Mouse (Mus musculus) retina, embryonic 14.5 days (tissue): ENCODE measurements around the gene Osbp2.

ENCODE experiments used
- DNase-seq: peaks from one replicate; pipeline ENCODE4 v3.0.0-alpha.2; 2015; ENCODE audit warnings: low spot score

The Osbp2 gene

DNA sequence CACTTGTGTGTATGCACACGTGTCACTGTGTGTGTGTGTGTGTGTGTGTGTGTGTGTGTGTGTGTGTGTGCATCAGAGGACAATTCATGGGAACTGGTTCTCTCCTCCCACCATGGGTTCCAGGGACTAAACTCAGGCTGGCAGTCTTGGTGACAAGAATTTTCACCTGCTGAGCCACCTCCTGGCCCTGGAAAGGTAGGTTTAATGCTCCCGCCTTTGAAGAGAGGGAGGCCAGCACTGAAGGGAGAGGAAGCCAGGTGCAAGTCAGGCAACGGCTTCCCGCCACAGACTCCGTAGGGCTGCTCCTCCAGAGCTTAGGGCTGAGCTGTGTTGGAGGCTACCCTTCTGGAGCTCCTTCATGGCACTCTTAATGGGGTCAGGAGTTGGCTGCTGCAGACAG is 104.3 kb downstream of the Osbp2 start:
- DNase-seq: no peak

DNA sequence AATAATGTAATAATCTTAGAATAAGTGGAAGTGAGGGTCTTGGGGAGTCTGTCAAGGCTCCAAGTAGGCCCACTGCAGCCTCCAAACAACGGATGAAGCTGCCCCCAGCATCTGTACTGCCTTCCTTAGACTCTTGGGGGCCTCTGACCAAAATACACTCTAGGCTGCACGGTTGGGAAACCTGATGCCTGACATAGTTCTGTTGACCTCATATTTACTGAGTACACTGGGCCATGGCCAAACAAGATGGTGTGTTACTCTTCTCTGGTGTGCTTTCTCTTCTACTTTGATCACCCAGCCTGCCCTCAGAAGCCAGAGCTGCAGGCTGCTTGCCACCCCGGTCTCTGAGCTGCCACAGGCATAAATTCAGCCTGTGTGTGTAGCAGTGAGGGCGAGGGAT is 108.4 kb downstream of the Osbp2 start:
- no peak for DNase-seq

DNA sequence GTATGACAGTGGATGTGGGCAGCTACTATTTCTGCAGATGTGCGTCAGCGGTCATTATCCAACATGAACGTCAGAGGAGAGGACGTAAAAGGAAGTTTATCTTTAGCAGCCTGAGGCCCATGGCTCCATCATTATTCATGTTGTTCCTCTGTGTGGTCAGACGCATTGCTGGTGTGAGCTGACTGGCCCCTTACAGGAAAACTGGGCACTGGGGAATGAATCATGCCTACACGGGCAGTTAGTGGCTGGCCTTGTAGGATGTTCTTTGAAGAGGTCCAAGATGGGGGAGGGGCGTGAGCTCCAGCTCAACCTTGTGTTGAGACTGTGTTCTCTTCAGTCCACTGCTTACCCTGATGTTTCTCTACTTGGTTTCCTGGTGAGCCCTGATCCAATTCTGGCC is 109.0 kb downstream of the Osbp2 start:
- no peak for DNase-seq

DNA sequence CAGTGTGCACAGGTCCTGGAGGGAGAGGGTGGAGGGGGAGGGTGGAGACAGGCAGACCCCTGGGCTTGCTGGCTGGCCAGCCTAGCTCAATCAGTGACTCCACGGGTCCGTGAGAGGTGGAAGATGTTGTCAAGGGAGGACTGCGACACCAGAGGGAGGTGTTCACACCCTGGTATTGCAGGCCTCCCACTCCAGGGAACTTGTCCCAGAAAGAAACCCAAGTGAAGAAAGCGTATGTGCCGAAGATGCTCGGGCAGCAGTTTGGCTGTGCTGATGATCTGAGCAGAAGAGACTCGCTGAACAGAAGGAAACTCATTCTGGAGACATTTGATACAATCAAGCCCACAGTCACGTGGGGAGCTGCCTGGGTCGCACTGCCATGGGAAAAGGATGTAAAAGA is 109.8 kb downstream of the Osbp2 start:
- DNase-seq: no peak

DNA sequence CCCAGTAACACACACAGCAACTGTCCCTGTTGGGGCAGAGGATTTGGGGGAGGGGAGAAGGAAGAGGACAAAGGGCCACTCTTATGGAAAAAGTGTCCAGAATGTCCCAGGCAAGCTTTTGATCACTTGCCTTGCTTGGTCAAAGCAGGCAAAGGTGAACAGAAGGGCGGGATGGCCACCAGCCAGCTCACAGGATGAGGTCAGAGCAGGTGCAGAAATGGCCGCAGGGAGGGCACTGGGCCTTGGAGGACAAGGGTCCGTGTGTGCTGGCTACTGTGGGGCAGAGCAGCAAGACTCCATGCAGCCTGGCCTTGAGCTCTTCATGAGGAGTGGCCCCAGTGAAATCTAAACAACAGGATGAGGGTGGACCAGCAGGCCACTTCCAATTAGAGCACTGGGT is 110.9 kb downstream of the Osbp2 start:
- DNase-seq: no peak

DNA sequence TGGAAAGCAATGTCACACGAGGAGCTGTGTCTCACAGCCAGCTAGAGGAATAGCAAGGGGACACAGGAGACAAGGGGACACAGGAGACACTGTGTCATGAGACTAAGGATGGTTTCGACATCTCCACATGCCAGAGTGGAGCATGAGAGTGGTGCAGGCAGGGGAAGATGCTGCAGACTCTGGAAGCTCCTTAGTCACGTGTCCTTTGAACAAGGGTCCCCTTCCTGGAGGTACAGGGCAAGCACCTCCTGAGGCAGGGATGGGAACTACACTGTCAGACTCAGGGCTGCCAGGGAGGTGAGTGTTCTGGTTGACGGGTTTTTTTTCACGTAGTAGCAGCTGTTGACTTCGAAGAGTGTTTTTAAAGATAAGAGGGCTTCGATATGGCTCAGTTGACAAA is 113.9 kb downstream of the Osbp2 start:
- DNase-seq: no peak

DNA sequence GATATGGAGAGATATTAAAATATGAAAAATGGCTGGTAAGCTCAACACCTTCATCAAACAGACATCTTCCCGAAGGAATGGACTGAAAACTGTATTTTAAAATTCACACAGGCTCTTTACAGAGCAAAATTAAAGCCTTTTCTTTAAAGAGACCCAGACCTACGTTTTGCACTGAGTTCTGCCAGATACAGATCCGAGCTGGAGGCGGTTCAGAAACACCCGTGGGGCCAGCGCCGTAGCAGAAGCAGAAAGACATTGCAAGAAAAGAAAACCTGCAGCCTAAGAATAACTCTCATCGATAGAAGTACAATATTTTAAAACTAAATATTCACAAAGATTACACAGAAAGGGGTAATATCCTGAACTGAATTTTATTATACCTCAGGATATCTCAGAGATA is 121.3 kb downstream of the Osbp2 start:
- no peak for DNase-seq

DNA sequence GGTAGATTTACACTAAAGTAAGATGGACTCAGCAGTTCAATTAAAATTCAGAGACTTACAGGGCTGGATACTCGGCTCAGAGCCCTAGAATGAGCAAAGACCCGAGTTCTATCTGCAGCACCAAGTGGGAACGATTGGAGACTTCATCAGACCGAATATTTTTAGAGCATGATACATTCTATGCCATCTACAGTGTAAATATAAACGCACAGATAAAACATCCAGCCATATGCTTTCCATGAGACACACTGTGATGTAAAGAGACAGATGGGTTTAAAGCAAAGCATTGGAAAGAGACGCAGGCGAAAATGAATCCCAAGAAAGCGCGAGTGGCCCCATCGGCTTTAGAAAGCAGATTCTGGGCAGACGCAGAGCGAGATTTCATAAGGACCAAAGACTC is 122.5 kb downstream of the Osbp2 start:
- DNase-seq: no peak

DNA sequence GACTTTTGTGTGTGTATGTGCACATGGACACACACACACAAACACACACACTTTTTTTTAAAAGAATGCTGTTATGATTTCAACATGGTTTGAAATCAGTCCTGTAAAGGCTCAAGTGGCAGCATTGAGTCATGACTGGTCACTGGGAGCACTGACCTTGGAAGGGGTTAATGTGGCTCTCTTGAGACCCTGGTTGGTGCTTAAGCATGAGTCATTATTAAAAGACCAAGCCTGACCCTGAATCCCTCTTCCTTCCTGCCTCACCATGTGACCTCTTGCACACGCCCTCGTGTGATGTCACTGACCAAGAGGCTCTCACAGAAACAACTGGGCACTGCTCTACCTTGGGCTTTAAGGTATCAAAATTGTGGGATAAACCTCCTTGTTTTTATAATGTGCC is 124.9 kb downstream of the Osbp2 start:
- DNase-seq: no peak

DNA sequence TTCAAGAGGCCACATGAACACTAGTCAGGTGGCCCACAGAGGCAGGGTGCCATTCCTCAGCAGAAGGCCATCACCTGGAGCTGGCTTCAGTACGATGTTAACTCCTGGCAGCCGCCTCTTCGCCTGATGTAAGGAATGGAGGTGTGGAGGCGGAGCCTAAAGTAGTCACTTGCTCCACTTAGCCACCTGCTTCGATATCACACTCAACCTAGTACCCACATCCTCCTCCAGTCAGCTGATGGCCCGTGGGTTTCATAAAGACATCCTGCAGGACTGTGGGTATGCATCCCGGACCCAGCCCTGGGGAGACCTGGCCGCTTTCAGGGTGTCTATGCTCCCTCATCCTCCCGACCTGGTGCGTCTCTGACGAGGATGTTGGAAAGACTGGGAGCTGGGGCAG is 128.0 kb downstream of the Osbp2 start:
- no peak for DNase-seq

DNA sequence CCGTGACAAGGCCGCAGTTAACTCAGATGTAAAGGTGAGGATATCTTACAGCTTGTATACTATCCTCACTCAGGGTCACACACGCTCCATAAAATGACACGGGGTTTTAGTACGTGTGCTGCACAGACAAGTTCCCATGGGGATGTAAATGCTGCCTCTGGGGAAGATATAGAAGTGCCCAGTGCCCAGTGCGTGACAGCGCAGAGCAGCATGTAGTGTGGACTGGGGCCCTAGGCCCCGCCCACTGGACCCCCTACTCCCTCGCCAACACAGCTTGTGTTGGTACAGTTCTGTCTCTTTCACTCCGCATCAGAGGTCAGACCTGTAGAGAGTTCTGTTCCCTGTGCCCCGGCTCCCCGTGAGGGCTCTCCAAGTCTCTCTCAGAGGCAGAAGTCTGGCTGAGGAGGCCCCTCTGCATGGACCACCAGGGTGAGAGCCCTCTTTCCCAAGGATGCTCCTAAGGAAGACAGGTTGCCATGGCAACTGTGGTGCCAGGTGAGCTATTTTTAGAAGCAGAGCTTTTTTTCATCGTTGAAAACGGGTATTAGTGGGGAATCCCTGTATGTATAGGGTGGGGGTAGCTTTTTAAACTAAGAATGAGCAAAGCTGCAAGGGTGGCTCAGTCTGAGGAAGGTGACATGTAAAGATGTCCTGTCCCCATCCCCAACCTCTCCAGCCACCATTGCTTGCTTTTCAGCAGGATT is 129.6 kb downstream of the Osbp2 start:
- DNase-seq: no peak

DNA sequence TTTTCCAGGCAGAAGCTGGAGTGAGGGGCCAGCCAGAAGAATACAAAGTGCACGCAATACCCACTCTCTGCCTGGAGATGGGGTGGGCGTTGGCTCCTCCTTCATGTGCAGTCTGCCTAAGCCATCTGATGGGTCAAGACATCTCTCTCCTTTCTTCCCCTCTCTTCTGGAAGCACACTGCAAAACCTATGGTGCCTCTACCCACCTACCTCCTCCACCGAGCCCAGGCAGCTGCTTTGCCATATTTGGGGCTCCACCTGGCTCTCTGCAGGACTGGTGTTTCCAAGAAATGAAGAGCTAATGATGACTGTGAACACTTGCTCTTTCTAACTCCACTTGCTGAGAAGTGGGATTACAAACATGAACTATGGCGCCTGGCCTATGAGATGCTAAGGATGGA is 132.2 kb downstream of the Osbp2 start:
- DNase-seq: no peak

DNA sequence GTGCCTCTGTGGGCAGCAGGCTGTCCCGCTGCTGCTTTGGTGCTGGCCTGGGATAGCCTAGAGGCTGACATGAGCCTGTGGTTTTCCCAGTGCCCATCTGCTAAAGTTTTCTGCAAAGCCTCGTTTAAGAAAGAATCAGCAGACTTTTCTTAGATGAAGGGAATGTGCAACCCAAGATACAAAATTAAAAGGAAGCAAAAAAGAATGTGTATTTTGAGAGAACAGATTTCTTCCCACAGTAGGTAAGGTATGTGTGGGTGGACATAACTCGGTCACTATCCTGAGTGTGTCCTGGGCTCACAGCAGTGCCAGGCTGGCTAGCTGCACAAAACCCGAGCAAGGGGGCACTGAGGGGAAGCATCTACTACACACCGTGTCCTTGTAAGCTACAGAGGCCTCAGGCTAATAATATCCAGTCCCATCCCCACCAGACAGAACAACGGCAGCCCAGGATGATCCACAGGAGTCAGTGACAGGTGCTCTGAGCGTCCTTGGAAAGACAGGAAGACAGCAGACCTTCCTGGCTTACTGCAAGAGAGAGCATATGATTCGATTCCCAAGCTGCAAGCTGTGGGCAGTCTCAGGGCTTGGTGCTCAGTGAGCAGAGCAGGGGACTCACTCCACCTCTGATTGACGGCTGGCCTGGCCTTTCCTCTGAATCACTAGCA is 136.1 kb downstream of the Osbp2 start:
- no peak for DNase-seq

DNA sequence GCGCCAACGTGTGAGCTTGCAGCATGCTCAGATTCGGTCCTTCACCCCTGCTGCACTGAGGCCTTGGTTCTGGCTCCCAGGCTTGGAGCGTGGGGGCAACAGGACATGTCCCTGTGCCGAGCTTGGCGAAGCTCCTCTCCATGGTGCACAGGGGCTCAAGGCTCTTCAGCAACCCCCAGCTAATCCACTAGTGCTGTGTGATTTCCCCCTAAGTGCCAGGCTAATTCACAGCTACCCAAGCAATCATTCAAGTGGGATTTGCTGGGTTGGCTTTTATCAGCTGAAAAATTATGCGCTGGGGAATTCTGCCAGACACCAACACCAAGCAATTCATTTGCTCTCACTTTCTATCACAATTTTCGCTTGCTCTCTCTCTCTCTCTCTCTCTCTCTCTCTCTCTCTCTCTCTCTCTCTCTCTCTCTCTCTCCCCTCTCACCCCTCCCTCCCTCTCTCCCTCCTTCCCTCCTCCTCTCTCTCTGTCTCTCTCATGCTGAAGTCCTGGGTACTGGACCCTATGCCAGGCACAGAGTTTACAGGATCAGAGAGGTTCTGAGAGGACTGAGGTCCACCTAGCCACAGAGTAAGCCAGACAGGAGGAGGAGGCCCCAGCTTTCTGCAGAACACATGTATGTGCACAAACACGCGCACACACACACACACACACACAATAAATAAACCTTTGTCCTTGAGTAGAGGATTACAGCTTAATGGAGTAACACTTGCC is 138.2 kb downstream of the Osbp2 start:
- DNase-seq: no peak

DNA sequence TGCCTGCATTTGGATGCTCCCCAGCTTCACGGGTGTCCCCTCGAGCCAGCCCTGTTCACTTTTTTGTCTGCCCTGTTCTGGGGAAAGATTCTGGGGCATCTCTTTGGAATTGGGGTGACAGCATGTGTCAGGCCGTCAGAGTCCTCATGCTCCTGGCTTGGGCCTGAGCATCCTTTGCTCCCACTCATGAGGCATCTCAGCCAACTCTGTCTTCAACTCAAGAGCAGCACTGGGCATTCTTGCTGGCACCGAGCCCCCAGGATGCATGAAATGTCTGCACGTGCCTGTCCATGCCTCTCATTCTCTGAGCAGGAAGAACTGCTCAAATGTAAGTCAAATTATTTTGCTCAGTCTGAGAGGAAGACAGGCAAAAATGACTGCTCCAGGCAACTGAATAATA is 139.0 kb downstream of the Osbp2 start:
- DNase-seq: no peak

DNA sequence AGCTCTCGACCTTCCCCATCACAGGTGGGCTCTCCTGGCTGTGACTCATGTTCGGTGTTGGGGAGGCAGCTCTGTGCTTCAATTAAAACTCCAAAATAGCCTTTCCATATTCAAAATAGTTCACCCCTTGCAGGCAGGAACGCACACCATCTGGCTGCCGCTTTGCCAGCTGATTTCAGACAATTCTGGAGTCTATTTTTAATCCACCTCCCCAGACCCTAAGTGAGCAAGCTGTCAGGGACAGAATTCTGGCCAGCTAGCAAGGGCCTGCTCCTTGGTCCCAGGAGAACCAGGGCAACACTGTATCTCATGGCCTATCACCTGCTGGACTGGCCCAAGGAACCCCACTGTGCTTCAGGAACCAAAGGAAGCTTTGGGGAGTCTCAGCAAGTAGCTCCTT is 139.8 kb downstream of the Osbp2 start:
- DNase-seq: no peak

DNA sequence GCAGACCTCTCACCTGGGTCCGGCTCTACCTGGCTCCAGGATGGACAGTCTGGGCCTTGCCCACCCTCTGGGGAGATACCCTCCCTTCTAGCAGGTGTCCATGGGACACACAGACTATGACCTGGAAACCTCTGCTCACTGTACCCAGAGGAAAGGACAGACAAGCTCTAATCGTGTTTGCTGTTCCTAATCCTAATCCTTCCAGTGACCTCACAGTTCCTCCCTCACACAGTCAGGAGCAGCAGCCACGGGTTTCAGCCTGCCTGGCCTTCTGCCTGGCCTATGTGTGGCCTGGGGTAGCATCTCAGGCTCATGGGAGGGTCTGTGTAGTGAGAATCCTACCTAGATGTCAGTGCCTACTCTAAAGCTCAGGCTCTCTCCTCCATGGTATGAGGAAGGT is 140.8 kb downstream of the Osbp2 start:
- no peak for DNase-seq

DNA sequence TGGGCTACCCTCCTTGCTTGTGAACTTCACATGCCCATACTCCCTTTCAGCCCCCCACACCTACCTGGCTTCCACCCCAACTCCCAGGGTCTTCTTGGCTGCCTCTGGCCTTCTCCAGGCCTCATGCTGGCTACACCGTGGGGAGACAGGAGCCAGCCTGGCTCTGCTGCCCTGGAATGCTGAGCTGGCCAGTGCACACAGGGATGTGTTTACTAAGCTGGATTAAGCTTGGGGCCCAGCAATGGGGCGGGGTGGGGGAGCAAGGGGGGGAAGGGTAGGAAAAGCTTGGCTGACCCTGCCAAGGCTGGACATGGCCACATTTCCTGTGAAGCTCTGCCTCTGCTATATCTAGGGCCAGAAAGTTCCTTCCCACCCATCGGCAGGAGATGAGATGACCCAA is 141.7 kb downstream of the Osbp2 start:
- DNase-seq: no peak

DNA sequence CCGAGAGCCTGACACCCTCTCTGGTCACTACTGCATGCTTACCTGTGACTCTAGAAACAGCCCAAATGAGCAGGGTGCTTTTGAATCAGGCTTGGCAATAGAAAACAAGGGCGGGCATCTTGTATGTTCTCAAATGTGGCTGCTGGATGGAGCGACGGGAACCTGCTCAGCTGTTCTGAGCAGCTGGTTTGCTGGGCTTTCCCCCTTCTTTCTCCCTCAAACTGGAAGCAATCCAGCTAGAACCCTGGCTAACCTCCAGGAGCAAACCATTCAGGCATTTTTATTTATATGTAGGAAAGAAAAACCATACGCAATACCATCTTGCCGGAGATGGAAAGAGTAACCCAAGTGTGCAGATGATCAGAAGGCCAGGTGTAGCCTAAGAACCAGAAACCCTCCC is 147.0 kb downstream of the Osbp2 start:
- DNase-seq: no peak

DNA sequence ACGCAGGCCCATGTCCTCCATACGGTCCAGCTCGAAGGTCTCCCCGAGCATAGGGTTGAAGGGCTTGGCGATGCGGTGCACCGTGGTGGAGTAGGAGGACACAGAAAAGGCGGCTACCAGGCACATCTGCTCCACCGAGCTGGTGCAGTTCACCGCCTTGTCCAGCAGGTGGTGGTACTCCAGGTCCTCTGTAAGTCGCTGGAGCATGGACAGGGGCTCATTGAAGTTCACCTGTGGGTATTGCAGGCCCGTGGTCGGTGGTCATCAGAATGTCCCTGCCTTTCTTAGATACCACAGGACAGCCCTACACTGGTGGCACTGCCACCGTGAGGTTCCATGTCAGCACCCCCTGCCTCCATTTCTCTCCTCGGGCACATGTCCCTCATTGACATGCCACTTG is 149.2 kb downstream of the Osbp2 start:
- peak; percentile 80 for DNase-seq

DNA sequence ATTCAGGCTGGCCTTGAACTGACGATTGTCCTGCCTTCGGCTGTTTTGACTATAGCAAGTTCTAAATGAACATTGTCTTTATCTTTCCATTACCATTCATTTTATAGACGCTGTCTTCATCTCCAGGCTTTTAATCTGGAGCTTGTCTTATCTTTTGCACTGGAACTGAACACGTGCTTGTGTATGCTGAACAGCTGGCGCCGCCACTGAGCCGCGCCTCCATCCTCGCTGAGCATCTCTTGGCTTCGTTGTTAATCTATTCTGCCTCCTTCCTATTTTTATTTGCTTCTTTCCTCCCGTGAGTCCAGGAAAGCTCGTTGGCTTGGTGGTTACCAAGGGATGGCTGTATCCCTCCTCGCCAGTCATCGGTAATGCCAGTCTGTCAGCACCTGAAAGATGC is 153.5 kb downstream of the Osbp2 start:
- no peak for DNase-seq

DNA sequence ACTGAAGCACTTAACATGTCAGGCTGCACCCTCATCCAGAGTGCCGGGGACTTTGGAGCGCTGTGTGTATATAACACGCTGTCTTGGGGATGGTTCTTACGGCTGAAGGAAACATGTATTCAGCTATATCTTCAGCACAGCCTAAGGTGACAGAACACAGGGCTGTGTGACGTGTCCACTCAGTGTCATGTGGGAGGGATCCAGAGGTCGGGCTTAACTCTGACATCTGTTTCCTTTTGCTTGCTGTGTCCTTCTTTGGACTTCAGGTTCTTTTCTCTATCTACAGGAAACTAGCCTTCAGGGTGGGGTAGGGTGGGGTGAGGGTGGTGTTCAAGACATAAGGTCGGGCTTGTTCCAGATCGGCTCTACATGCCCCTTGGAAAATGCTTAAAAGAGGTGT is 156.6 kb downstream of the Osbp2 start:
- no peak for DNase-seq

DNA sequence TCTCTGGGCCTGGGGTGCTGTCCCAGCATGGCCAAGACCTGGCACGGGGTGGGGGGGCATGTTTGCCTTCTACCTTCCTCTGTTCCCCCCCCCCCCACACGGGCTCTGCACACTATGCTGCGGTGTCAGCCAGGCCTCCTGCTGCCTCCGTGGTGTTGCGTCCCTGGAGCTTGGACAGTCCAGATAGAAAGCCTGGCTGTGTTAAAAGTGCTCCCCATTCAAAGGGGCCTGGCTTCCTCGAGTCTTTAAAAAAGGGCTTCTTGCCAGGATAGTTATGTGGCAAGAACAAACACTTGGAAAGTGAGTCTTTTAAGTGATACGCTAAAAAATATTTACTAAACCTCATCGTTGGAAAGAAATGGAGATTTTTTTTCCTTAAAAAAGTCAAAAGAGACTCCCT is 159.3 kb downstream of the Osbp2 start:
- no peak for DNase-seq
